Mouse (Mus musculus): ENCODE measurements around the gene Nrd1. TPM values are rescaled to one million over a fixed set of nuclear protein-coding genes. Genes with fewer than 3 reads are reported as not detected.

Nrd1 gene
- polyA plus RNA-seq, 1 experiment from 2014 or later: 67.1 TPM

MicroRNAs within 50 kb of the gene (microRNA counts, 519-probe panel; counts per million panel counts)
- microRNA mmu-miR-761: not detected

Small RNAs within 50 kb of the gene (microRNA-seq; reads per million reads assigned to microRNA genes)
- not detected for gene Mir761

Other genes starting within 250 kb of the Nrd1 start
- gene Zfyve9, start 219.9 kb upstream of the Nrd1 start, polyA plus RNA-seq (2016; fragmentation: Nextera tagmentation; extraction: Ambion mirVana): 3.6 TPM in 2 replicates
- 182 and 186 TPM in 2 replicates for gene Btf3l4, start 167.0 kb upstream of the Nrd1 start, polyA plus RNA-seq (2016; fragmentation: Nextera tagmentation; extraction: Ambion mirVana)
- gene Txndc12, start 166.1 kb upstream of the Nrd1 start, polyA plus RNA-seq (2016; fragmentation: Nextera tagmentation; extraction: Ambion mirVana): 138 and 141 TPM in 2 replicates
- gene Kti12, start 152.9 kb upstream of the Nrd1 start, polyA plus RNA-seq (2016; fragmentation: Nextera tagmentation; extraction: Ambion mirVana): 25.9 and 30.8 TPM in 2 replicates
- 1.7 and 2.0 TPM in 2 replicates for gene A730015C16Rik, start 152.0 kb upstream of the Nrd1 start, polyA plus RNA-seq (2016; fragmentation: Nextera tagmentation; extraction: Ambion mirVana)
- gene Rab3b, start 121.6 kb upstream of the Nrd1 start, polyA plus RNA-seq (2016; fragmentation: Nextera tagmentation; extraction: Ambion mirVana): 6.7 and 7.2 TPM in 2 replicates
- gene Osbpl9, start 201.6 kb downstream of the Nrd1 start, polyA plus RNA-seq (2016; fragmentation: Nextera tagmentation; extraction: Ambion mirVana): 48.3 and 53.0 TPM in 2 replicates
- gene Calr4, start 233.8 kb downstream of the Nrd1 start, polyA plus RNA-seq (2016; fragmentation: Nextera tagmentation; extraction: Ambion mirVana): 0.60 and 0.61 TPM in 2 replicates

All from heart, embryonic 12.5 days (tissue).